Mouse (Mus musculus): ENCODE measurements around the gene Mrpl43. TPM values are rescaled to one million over a fixed set of nuclear protein-coding genes. Genes with fewer than 3 reads are reported as not detected.

The Mrpl43 gene
- polyA plus RNA-seq (2015; fragmentation: Nextera tagmentation; extraction: Ambion mirVana): 62.2 and 64.9 TPM in 2 replicates

DNA sequence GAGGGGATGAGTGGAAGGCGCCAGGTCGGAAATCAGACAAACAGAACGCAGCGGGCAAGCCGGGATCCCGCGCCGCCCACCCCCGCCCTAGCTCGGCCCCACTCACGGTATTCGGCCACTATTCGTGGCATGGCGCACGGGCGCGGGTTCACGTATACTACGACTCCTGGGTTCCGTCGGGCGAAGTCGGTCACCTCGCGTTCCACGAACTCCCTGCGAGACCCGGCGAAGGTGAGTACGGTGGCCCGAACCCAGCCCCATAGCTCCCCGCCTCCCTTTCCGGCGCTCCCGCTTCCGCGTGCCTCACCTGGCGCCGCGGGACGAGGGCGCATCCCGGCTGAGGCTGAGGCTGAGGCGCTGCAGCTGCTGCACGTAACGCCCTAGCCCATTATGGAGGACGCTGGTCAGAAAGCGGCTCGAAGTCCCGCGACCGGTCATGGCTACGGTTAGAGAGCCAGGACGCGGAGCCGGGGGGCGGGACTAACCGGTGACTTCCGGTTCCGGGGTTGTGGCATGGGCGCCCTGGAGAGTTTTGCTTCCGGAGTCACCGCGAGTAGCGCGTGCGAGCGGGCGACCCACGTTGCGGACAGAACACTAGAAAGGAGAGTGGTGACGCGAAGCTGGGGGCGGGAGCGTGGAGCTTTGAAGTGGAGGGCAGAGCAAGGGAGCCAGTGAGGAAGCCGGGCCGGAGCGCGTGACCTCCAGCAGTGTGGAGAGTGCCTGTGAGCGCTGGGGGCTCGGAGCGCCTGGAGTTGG is at the start of gene Mrpl43:
TSS of gene Mrpl43 (minus strand) at position 486 of the 756 bp plus-strand sequence.
- peaks cover 8% of the 10 kb centered on the region; the same call in 1 of the 2 replicates for H3K36me3 ChIP-seq (ENCODE audit: control insufficient read depth, insufficient read depth, low read length)
- under 1% methylated on average over 82 of the region's 82 CpGs for WGBS

DNA sequence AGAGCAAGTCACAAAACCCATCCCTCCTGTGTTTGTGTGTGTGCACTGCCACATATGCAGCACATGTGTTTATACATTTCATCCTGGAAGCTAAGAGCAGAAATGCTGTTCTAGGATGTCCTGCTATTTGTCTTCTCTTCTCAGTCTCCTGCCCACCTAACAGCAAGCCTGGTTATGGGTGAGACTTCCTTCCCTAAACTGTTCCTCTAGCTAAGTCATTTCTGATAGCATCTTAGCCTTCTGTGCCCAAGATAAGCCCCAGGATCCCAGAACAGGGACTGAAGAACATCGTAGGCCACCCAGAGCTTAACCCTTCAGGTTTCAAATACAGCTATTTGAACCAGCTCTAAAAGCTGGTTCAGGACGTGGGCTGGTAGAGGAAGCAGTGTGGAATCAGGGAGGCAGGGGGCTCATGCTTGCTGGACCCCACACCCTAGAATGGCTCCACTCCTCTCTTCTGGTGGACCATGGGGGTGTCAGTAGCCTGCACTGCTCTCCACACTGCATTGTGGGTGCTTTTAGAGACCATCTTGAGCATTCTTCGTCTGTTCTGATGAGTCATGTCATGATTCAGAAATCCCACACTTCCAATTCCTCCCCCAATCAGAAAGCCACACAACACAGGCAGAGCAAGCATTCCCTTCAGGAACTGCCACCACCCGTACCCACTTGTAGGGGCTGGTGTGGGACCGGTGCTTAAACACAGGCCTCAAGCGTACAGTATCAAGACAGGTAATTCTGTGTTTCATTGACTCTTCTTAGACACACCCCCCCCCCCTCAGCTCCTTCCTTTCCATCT is 48.8 kb upstream of the Mrpl43 start:
- 80% methylated on average over 6 of the region's 6 CpGs for WGBS
- H3K9ac ChIP-seq (ENCODE audit: low read length): no peak overlapping the region

More for the DNA sequence above, at the start of gene Mrpl43:
- no peaks in the 10 kb centered on the region for H3K27me3 ChIP-seq (ENCODE audit: control insufficient read depth, insufficient read depth, low read length)
- peak within 1 kb of the TSS; percentile 91 for H3K9ac ChIP-seq (ENCODE audit: low read length)
- H3K9me3 ChIP-seq (replicated peaks; ENCODE audit: control insufficient read depth, low read length): no peaks in the 10 kb centered on the region
- H3K4me2 ChIP-seq (ENCODE audit: low read depth, low read length): peak within 1 kb of the TSS; percentile 75
- H3K4me3 ChIP-seq (replicated peaks; ENCODE audit: low read length): peak within 1 kb of the TSS; percentile 99
- H3K4me1 ChIP-seq (ENCODE audit: control insufficient read depth, insufficient read depth, low read length): peaks cover 18% of the 10 kb centered on the region
- ATAC-seq (ENCODE audit: insufficient read depth, low FRiP score): peak; percentile 92
- H3K27ac ChIP-seq (ENCODE audit: low read length): peak within 1 kb of the TSS; percentile 82

GRCm38 (mm10) chr19:45053451-45053850 is 47.2 kb upstream of the Mrpl43 start:
- H3K9me3 ChIP-seq (replicated peaks; ENCODE audit: control insufficient read depth, low read length): no peaks in the 10 kb centered on the region
- H3K4me3 ChIP-seq (replicated peaks; ENCODE audit: low read length): no peak overlapping the region
- no peak overlapping the region for H3K4me2 ChIP-seq (ENCODE audit: low read depth, low read length)
- H3K27me3 ChIP-seq (ENCODE audit: control insufficient read depth, insufficient read depth, low read length): no peaks in the 10 kb centered on the region
- peaks cover 20% of the 10 kb centered on the region for H3K4me1 ChIP-seq (ENCODE audit: control insufficient read depth, insufficient read depth, low read length)
- no peak for ATAC-seq (ENCODE audit: insufficient read depth, low FRiP score)
- 0 out of 2 replicates have a peak, but pooled peaks cover 5% of the 10 kb centered on the region for H3K36me3 ChIP-seq (ENCODE audit: control insufficient read depth, insufficient read depth, low read length)
- no peak overlapping the region for H3K27ac ChIP-seq (ENCODE audit: low read length)
- 86% methylated on average over 8 of the region's 8 CpGs for WGBS
- no peak overlapping the region for H3K9ac ChIP-seq (ENCODE audit: low read length)

More for the DNA sequence above, 48.8 kb upstream of the Mrpl43 start:
- Histone ChIP-seq H3K4me2 (ENCODE audit: low read depth, low read length) (no peak overlapping the region), H3K27ac (ENCODE audit: low read length) (no peak overlapping the region), H3K27me3 (ENCODE audit: control insufficient read depth, insufficient read depth, low read length) (no peaks in the 10 kb centered on the region), H3K4me1 (ENCODE audit: control insufficient read depth, insufficient read depth, low read length) (peaks cover 17% of the 10 kb centered on the region), H3K9me3 (replicated peaks; ENCODE audit: control insufficient read depth, low read length) (no peaks in the 10 kb centered on the region), H3K36me3 (ENCODE audit: control insufficient read depth, insufficient read depth, low read length) (0 out of 2 replicates have a peak, but pooled peaks cover 5% of the 10 kb centered on the region), H3K4me3 (replicated peaks; ENCODE audit: low read length) (no peak overlapping the region)
- ATAC-seq (ENCODE audit: insufficient read depth, low FRiP score): no peak

GRCm38 (mm10) chr19:45049523-45049922 is 43.3 kb upstream of the Mrpl43 start:
- Histone ChIP-seq H3K9ac (ENCODE audit: low read length) (no peak overlapping the region), H3K4me1 (ENCODE audit: control insufficient read depth, insufficient read depth, low read length) (peaks cover 21% of the 10 kb centered on the region; the same call in 1 of the 2 replicates), H3K36me3 (ENCODE audit: control insufficient read depth, insufficient read depth, low read length) (0 out of 2 replicates have a peak, but pooled peaks cover 5% of the 10 kb centered on the region), H3K27ac (ENCODE audit: low read length) (no peak overlapping the region), H3K9me3 (replicated peaks; ENCODE audit: control insufficient read depth, low read length) (no peaks in the 10 kb centered on the region), H3K4me3 (replicated peaks; ENCODE audit: low read length) (no peak overlapping the region), H3K27me3 (ENCODE audit: control insufficient read depth, insufficient read depth, low read length) (peaks cover 6% of the 10 kb centered on the region; the same call in 1 of the 2 replicates), H3K4me2 (ENCODE audit: low read depth, low read length) (no peak overlapping the region)
- 84% methylated on average over 9 of the region's 9 CpGs for whole genome bisulfite sequencing
- no peak for ATAC-seq (ENCODE audit: insufficient read depth, low FRiP score)

GRCm38 (mm10) chr19:45048644-45049365 is 42.6 kb upstream of the Mrpl43 start:
- 67% methylated on average over 12 of the region's 12 CpGs for WGBS
- H3K4me1 ChIP-seq (ENCODE audit: control insufficient read depth, insufficient read depth, low read length): peaks cover 21% of the 10 kb centered on the region; the same call in 1 of the 2 replicates
- H3K4me2 ChIP-seq (ENCODE audit: low read depth, low read length): peak overlapping the region; percentile 71
- peak overlapping the region; percentile 62 for H3K4me3 ChIP-seq (replicated peaks; ENCODE audit: low read length)
- peak overlapping the region; percentile 77 for H3K9ac ChIP-seq (ENCODE audit: low read length)
- H3K36me3 ChIP-seq (ENCODE audit: control insufficient read depth, insufficient read depth, low read length): 0 out of 2 replicates have a peak, but pooled peaks cover 5% of the 10 kb centered on the region
- H3K9me3 ChIP-seq (replicated peaks; ENCODE audit: control insufficient read depth, low read length): no peaks in the 10 kb centered on the region
- peaks cover 6% of the 10 kb centered on the region; the same call in 1 of the 2 replicates for H3K27me3 ChIP-seq (ENCODE audit: control insufficient read depth, insufficient read depth, low read length)
- ATAC-seq (ENCODE audit: insufficient read depth, low FRiP score): no peak
- H3K27ac ChIP-seq (ENCODE audit: low read length): peak overlapping the region; percentile 97

DNA sequence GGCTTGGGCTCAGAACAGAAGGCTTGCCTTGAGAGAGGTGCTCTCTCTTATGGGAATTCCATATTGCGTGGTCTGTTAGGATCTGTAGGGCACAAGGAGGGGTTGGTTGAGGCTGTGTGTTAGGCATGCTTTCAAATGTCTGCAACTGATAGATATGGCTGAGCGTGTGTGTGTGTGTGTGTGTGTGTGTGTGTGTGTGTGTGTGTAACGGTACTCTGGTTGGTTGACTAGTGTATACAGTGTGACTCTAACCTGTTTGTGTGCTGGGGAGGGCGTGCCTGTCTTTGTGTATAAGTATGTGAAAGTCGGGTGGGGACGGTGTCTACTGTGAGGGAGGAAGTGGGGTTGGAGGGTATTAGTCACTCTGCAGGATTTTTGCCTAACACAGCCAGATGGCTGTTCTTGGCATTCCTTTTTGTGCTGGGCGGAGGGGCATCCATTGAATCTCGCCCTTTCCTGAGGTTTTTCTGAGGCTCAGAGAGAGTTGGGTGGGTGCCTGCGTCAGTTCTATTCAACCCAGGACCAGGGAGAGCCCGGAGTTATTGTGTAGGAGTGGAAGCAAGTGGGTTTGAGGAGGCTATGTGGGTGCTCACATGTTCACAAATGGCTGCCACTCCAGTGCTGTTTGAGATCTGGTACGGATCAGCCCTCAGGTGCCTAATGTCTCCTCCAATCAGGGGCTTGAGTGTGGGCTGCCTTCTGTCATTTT is 41.8 kb upstream of the Mrpl43 start:
- ATAC-seq (ENCODE audit: insufficient read depth, low FRiP score): peak; percentile 85
- Histone ChIP-seq H3K9me3 (replicated peaks; ENCODE audit: control insufficient read depth, low read length) (no peaks in the 10 kb centered on the region), H3K4me2 (ENCODE audit: low read depth, low read length) (peak overlapping the region; percentile 71), H3K27ac (ENCODE audit: low read length) (peak overlapping the region; percentile 97), H3K4me1 (ENCODE audit: control insufficient read depth, insufficient read depth, low read length) (peaks cover 21% of the 10 kb centered on the region; the same call in 1 of the 2 replicates), H3K9ac (ENCODE audit: low read length) (peak overlapping the region; percentile 77), H3K36me3 (ENCODE audit: control insufficient read depth, insufficient read depth, low read length) (0 out of 2 replicates have a peak, but pooled peaks cover 5% of the 10 kb centered on the region), H3K4me3 (replicated peaks; ENCODE audit: low read length) (peak overlapping the region; percentile 62), H3K27me3 (ENCODE audit: control insufficient read depth, insufficient read depth, low read length) (peaks cover 6% of the 10 kb centered on the region)
- WGBS: 10% methylated on average over 11 of the region's 11 CpGs

- Histone ChIP-seq H3K4me2 (ENCODE audit: low read depth, low read length) (peak within 1 kb of the TSS; percentile 71), H3K4me1 (ENCODE audit: control insufficient read depth, insufficient read depth, low read length) (peaks cover 21% of the 10 kb centered on the region; the same call in 1 of the 2 replicates), H3K27me3 (ENCODE audit: control insufficient read depth, insufficient read depth, low read length) (peaks cover 6% of the 10 kb centered on the region), H3K9me3 (replicated peaks; ENCODE audit: control insufficient read depth, low read length) (no peaks in the 10 kb centered on the region), H3K9ac (ENCODE audit: low read length) (peak within 1 kb of the TSS; percentile 77), H3K36me3 (ENCODE audit: control insufficient read depth, insufficient read depth, low read length) (0 out of 2 replicates have a peak, but pooled peaks cover under 1% of the 10 kb centered on the region), H3K4me3 (replicated peaks; ENCODE audit: low read length) (peak within 1 kb of the TSS; percentile 62), H3K27ac (ENCODE audit: low read length) (peak within 1 kb of the TSS; percentile 97)
- ATAC-seq (ENCODE audit: insufficient read depth, low FRiP score): peak; percentile 88
- under 1% methylated on average over 26 of the region's 26 CpGs for WGBS
Measured at GRCm38 (mm10) chr19:45047417-45047934, 41.2 kb upstream of the Mrpl43 start, which contains the start of gene Sfxn3. Gene Sfxn3 (plus strand): TSS chr19:45047503.

All from stomach, embryonic 16.5 days (tissue).